Mouse (Mus musculus) forebrain, embryonic 12.5 days (tissue): ENCODE measurements at regions not wholly inside any gene's neighbourhood (a gene's known extent, or its start where the extent isn't known, plus 50 kb on each side); places are given as distances from the start of the nearest gene placed in this dataset.

Source experiments
- ATAC-seq: fragments of 200-750 bp; cut with Nextera tagmentation; 2 replicates; pipeline ENCODE4 v1.8.0; 2017; ENCODE audit warnings: moderate TSS enrichment; ENCODE audit not compliant: low FRiP score
- H3K27ac ChIP-seq: fragments of 300-500 bp; sonication (generic); 2 replicates; pipeline ENCODE4 v1.5.1; 2016; ENCODE audit warnings: mild to moderate bottlenecking
- H3K27me3 ChIP-seq: fragments of 300-500 bp; sonication (generic); 2 replicates; pipeline ENCODE4 v1.6.1; 2016; ENCODE audit warnings: mild to moderate bottlenecking
- H3K36me3 ChIP-seq: fragments of 300-500 bp; sonication (generic); replicated peaks from 2 replicates; pipeline ENCODE4 v1.6.1; 2016; ENCODE audit warnings: mild to moderate bottlenecking
- H3K4me1 ChIP-seq: fragments of 300-500 bp; sonication (generic); 2 replicates; pipeline ENCODE4 v1.6.1; 2016
- H3K4me2 ChIP-seq: fragments of 300-500 bp; sonication (generic); 2 replicates; pipeline ENCODE4 v1.6.1; 2016; ENCODE audit warnings: mild to moderate bottlenecking, moderate library complexity
- H3K4me3 ChIP-seq: fragments of 300-500 bp; sonication (generic); replicated peaks from 2 replicates; pipeline ENCODE4 v1.5.1; 2016; ENCODE audit warnings: mild to moderate bottlenecking
- H3K9ac ChIP-seq: fragments of 300-500 bp; sonication (generic); 2 replicates; pipeline ENCODE4 v1.6.1; 2016; ENCODE audit warnings: mild to moderate bottlenecking
- H3K9me3 ChIP-seq: fragments of 300-500 bp; sonication (generic); 2 replicates; pipeline ENCODE4 v1.6.1; 2016
- WGBS: fragments of 180-500 bp; shearing (Covaris S2); methylation state at CpG from one replicate; pipeline ENCODE4 v1.1.7; 2016; 5-methylcytosine and 5-hydroxymethylcytosine counted together

GRCm38 (mm10) chr14:25031756-25032680, 427.0 kb upstream of the Zmiz1 start:
- H3K4me2 ChIP-seq: no peak overlapping the region
- H3K36me3 ChIP-seq: no peaks in the 10 kb centered on the region
- no peak for ATAC-seq
- H3K27me3 ChIP-seq: no peaks in the 10 kb centered on the region
- H3K4me1 ChIP-seq: peaks cover 6% of the 10 kb centered on the region
- H3K9ac ChIP-seq: no peak overlapping the region
- whole genome bisulfite sequencing: 86% methylated on average over 12 of the region's 12 CpGs
- no peak overlapping the region for H3K27ac ChIP-seq
- no peaks in the 10 kb centered on the region for H3K9me3 ChIP-seq
- H3K4me3 ChIP-seq: no peak overlapping the region

- Histone ChIP-seq H3K27me3 (no peaks in the 10 kb centered on the region), H3K4me1 (peaks cover 6% of the 10 kb centered on the region), H3K9me3 (no peaks in the 10 kb centered on the region), H3K4me2 (no peak overlapping the region), H3K4me3 (no peak overlapping the region), H3K27ac (no peak overlapping the region), H3K36me3 (no peaks in the 10 kb centered on the region), H3K9ac (no peak overlapping the region)
- WGBS: 92% methylated on average over 2 of the region's 2 CpGs
- ATAC-seq: no peak
Observed at GRCm38 (mm10) chr14:25032899-25033298, 426.1 kb upstream of the Zmiz1 start.

DNA sequence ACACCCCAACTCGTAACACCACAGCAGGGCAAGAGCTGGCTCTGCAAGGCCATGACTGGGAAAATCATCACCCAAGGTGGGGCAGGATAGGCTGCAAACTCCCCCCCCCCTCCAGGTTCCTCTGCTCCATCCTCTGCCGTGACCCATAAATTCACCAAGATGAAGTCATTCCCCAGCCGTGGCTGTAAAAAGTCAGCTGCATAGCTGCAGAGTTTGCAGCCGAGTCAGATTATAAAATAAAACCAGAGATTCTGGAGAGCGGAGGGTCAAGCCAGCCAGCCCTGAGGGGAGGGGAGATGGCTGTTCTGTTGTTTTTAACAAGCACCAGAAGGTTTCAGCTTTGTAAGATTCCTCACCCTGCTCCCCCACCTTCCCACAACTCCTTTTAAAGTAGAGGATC, 416.7 kb upstream of the Zmiz1 start:
- Histone ChIP-seq H3K4me3 (no peak overlapping the region), H3K9ac (no peak overlapping the region), H3K27me3 (no peaks in the 10 kb centered on the region), H3K27ac (no peak overlapping the region), H3K36me3 (no peaks in the 10 kb centered on the region), H3K4me2 (no peak overlapping the region), H3K4me1 (0 out of 2 replicates have a peak, but pooled peaks cover 4% of the 10 kb centered on the region), H3K9me3 (no peaks in the 10 kb centered on the region)
- WGBS: 73% methylated on average over 5 of the region's 5 CpGs
- ATAC-seq: no peak

DNA sequence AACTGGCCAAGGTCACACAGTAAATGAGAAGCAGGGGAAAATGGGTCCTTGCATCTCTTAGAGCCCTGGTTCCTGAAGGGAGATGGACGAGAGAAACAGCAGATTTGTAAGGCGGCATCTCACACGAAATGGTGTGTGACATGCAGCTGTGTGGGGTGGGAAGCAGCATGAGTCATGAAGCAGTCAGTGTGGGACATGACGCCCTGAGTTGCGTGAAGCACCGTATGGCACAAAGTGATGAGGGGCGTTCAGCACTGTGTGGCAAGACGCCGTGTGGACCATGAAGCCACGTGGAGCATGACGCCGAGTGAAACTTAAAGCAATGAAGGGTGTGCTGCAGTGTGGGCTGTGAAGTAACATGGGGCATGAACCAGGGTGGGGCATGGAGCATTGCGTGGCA, 414.9 kb upstream of the Zmiz1 start:
- WGBS: 92% methylated on average over 13 of the region's 13 CpGs
- Histone ChIP-seq H3K27ac (no peak overlapping the region), H3K9ac (no peak overlapping the region), H3K4me1 (0 out of 2 replicates have a peak, but pooled peaks cover 4% of the 10 kb centered on the region), H3K4me3 (no peak overlapping the region), H3K9me3 (no peaks in the 10 kb centered on the region), H3K36me3 (no peaks in the 10 kb centered on the region), H3K27me3 (no peaks in the 10 kb centered on the region), H3K4me2 (no peak overlapping the region)
- no peak for ATAC-seq

- Histone ChIP-seq H3K4me1 (0 out of 2 replicates have a peak, but pooled peaks cover 4% of the 10 kb centered on the region), H3K36me3 (no peaks in the 10 kb centered on the region), H3K27ac (no peak overlapping the region), H3K9me3 (no peaks in the 10 kb centered on the region), H3K27me3 (no peaks in the 10 kb centered on the region), H3K4me2 (no peak overlapping the region), H3K4me3 (no peak overlapping the region), H3K9ac (no peak overlapping the region)
- ATAC-seq: no peak
- WGBS: 80% methylated on average over 7 of the region's 7 CpGs
Observed at GRCm38 (mm10) chr14:25044867-25045266, 414.1 kb upstream of the Zmiz1 start.

GRCm38 (mm10) chr14:25050674-25051251, 408.2 kb upstream of the Zmiz1 start:
- Histone ChIP-seq H3K27ac (0 out of 2 replicates have a peak overlapping the region, but pooled peaks have one; percentile 13), H3K4me2 (no peak overlapping the region), H3K4me3 (no peak overlapping the region), H3K9ac (no peak overlapping the region), H3K9me3 (no peaks in the 10 kb centered on the region), H3K27me3 (no peaks in the 10 kb centered on the region), H3K4me1 (no peaks in the 10 kb centered on the region), H3K36me3 (no peaks in the 10 kb centered on the region)
- ATAC-seq: no peak
- 81% methylated on average over 12 of the region's 12 CpGs for WGBS

- H3K9ac ChIP-seq: no peak overlapping the region
- H3K27ac ChIP-seq: no peak overlapping the region
- no peaks in the 10 kb centered on the region for H3K27me3 ChIP-seq
- no peaks in the 10 kb centered on the region for H3K4me1 ChIP-seq
- H3K4me3 ChIP-seq: no peak overlapping the region
- H3K36me3 ChIP-seq: no peaks in the 10 kb centered on the region
- 79% methylated on average over 9 of the region's 9 CpGs for WGBS
- no peak overlapping the region for H3K4me2 ChIP-seq
- ATAC-seq: no peak
- H3K9me3 ChIP-seq: no peaks in the 10 kb centered on the region
Observed at GRCm38 (mm10) chr14:25052175-25052574, 406.8 kb upstream of the Zmiz1 start.

- Histone ChIP-seq H3K27me3 (no peaks in the 10 kb centered on the region), H3K36me3 (no peaks in the 10 kb centered on the region), H3K27ac (no peak overlapping the region), H3K4me2 (no peak overlapping the region), H3K4me1 (peaks cover 23% of the 10 kb centered on the region), H3K9ac (no peak overlapping the region), H3K4me3 (no peak overlapping the region), H3K9me3 (no peaks in the 10 kb centered on the region)
- 73% methylated on average over 7 of the region's 7 CpGs for WGBS
- ATAC-seq: no peak
Observed at GRCm38 (mm10) chr14:25059351-25059750, 399.6 kb upstream of the Zmiz1 start.

- Histone ChIP-seq H3K9ac (no peak overlapping the region), H3K9me3 (no peaks in the 10 kb centered on the region), H3K27ac (no peak overlapping the region), H3K4me2 (no peak overlapping the region), H3K27me3 (0 out of 2 replicates have a peak, but pooled peaks cover 5% of the 10 kb centered on the region), H3K36me3 (no peaks in the 10 kb centered on the region), H3K4me3 (no peak overlapping the region), H3K4me1 (peaks cover 33% of the 10 kb centered on the region)
- 83% methylated on average over 7 of the region's 7 CpGs for WGBS
- ATAC-seq: no peak
Observed at GRCm38 (mm10) chr14:25060285-25060684, 398.7 kb upstream of the Zmiz1 start.

DNA sequence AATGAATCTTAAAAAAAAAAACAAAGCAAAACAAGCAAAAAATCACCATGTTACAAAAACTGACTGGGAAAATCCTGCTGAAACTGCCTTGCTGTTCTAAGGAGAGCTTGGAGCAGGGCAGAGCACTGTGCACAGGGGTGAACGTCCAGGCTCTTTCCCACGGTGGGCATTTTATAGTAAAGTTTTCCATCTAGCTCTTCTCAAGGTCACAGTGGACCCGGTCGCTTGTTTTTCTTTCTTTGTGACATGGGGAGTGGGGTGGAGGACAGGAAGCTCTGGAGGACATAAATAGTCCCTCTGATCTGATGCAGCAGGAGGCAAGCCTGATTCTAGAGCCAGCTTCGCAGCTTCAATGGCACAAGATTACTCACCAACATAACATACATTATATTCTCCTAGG, 395.9 kb upstream of the Zmiz1 start:
- Histone ChIP-seq H3K4me1 (peaks cover 58% of the 10 kb centered on the region), H3K4me3 (no peak overlapping the region), H3K27ac (no peak overlapping the region), H3K36me3 (no peaks in the 10 kb centered on the region), H3K4me2 (no peak overlapping the region), H3K27me3 (peaks cover 6% of the 10 kb centered on the region; the same call in 1 of the 2 replicates), H3K9me3 (no peaks in the 10 kb centered on the region), H3K9ac (no peak overlapping the region)
- no peak for ATAC-seq
- 84% methylated on average over 5 of the region's 5 CpGs for whole genome bisulfite sequencing

GRCm38 (mm10) chr14:25064190-25064947, 394.6 kb upstream of the Zmiz1 start:
- Histone ChIP-seq H3K36me3 (no peaks in the 10 kb centered on the region), H3K9me3 (no peaks in the 10 kb centered on the region), H3K4me2 (no peak overlapping the region), H3K27ac (peak overlapping the region; percentile 43; the same call in 1 of the 2 replicates), H3K27me3 (peaks cover 6% of the 10 kb centered on the region; the same call in 1 of the 2 replicates), H3K4me3 (no peak overlapping the region), H3K4me1 (peaks cover 55% of the 10 kb centered on the region), H3K9ac (peak overlapping the region; percentile 33; the same call in 1 of the 2 replicates)
- ATAC-seq: no peak
- 44% methylated on average over 8 of the region's 8 CpGs for WGBS

- peaks cover 6% of the 10 kb centered on the region; the same call in 1 of the 2 replicates for H3K27me3 ChIP-seq
- no peak overlapping the region for H3K4me3 ChIP-seq
- H3K4me1 ChIP-seq: peaks cover 56% of the 10 kb centered on the region
- H3K36me3 ChIP-seq: no peaks in the 10 kb centered on the region
- H3K4me2 ChIP-seq: no peak overlapping the region
- ATAC-seq: no peak
- no peaks in the 10 kb centered on the region for H3K9me3 ChIP-seq
- 86% methylated on average over 5 of the region's 5 CpGs for WGBS
- no peak overlapping the region for H3K27ac ChIP-seq
- H3K9ac ChIP-seq: no peak overlapping the region
Observed at GRCm38 (mm10) chr14:25067435-25067834, 391.6 kb upstream of the Zmiz1 start.
